ENCODE assay signal across 16 mouse cellular contexts in the genomic region with DNA sequence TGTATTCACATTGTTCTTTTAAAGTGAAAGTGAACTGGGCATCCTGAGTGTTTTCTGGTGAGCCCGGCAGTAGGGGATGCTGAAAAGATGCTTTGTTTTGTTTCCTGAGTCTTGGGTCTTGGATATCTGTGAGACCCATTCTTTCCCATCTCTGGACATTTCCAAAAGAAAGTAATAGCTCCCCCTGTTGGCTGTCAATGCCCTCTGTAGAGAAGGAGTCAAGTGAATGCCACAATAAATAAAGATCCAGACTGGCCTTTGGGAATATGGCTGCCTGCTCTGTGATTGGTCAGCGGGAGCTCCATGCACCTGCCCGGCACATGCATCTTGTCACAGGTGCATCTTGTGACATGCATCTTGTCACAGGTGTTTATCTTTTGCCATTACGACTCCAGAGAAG.
A peak's percentile ranks its signal among the peaks of the same experiment; 100 is the strongest.
DNase-seq lines count a peak whose midpoint lies in the region; ATAC-seq and TF ChIP-seq lines count a peak whose summit lies in the region.
"Had no signal": no experiment of that assay in that cellular context is flagged by ENCODE, and none has a peak within 500 bp of the region (broad histone marks: within the 10 kb centered on the region; RNA-seq: fewer than 3 reads in every experiment).

No protein-coding gene starts in this region.

- H3K27ac ChIP-seq in gastrocnemius, adult 2 months = no peak overlapping the region
- no peak overlapping the region for H3K27ac ChIP-seq in left cerebral cortex, adult 2 months
- no peak overlapping the region for H3K27ac ChIP-seq in MEL (ENCODE audit: control insufficient read depth, low read depth, low read length)
- H3K27ac ChIP-seq: forebrain, embryonic 15.5 days; intestine, embryonic 15.5 days; midbrain, embryonic 15.5 days had no signal

- TF ChIP-seq RAD21 in MEL (IDR thresholded peaks at IDR 0.05; ENCODE audit: low read depth, low read length) = peak; percentile 26

- no peaks in the 10 kb centered on the region for H3K9me3 ChIP-seq in MEL (replicated peaks; ENCODE audit: insufficient read depth, low read length)
- H3K9me3 ChIP-seq: intestine, embryonic 15.5 days; midbrain, embryonic 15.5 days had no signal

- H3K4me3 ChIP-seq in gastrocnemius, adult 2 months = no peak overlapping the region
- H3K4me3 ChIP-seq in left cerebral cortex, adult 2 months = no peak overlapping the region
- H3K4me3 ChIP-seq in MEL (ENCODE audit: control insufficient read depth in 1 of 2, insufficient read depth in 1 of 2, low read depth in 2 of 2, low read length in 2 of 2) = no peak overlapping the region
- H3K4me3 ChIP-seq: forebrain, embryonic 15.5 days; intestine, embryonic 15.5 days; midbrain, embryonic 15.5 days had no signal

- peak; percentile 9; the same call in 1 of the 2 replicates for TF ChIP-seq CTCF in gastrocnemius, adult 2 months (IDR thresholded peaks at IDR 0.05)
- TF ChIP-seq CTCF in left cerebral cortex, adult 2 months (IDR thresholded peaks at IDR 0.05) = peak; percentile 32
- TF ChIP-seq CTCF in MEL (IDR thresholded peaks at IDR 0.05 in 2 of 3, conservative IDR thresholded peaks at IDR 0.05 in 1 of 3; ENCODE audit: control insufficient read depth in 1 of 3, insufficient read depth in 1 of 3, low read depth in 2 of 3, low read length in 3 of 3, poor library complexity in 1 of 3, severe bottlenecking in 1 of 3) = peak in 2 of 3 experiments; percentile 15 to 46; a peak in 3 of 6 replicates

- no peaks in the 10 kb centered on the region for H3K4me1 ChIP-seq in MEL (ENCODE audit: control insufficient read depth in 1 of 2, insufficient read depth in 2 of 2, low read length in 2 of 2)
- H3K4me1 ChIP-seq: forebrain, embryonic 15.5 days; intestine, embryonic 15.5 days; midbrain, embryonic 15.5 days had no signal

- no peak for TF ChIP-seq POLR2A in MEL (IDR thresholded peaks at IDR 0.05; ENCODE audit: control insufficient read depth in 1 of 2, insufficient read depth in 1 of 2, low read depth in 1 of 2, low read length in 2 of 2, poor library complexity in 1 of 2)

- no peaks in the 10 kb centered on the region for H3K27me3 ChIP-seq in MEL (ENCODE audit: control insufficient read depth in 1 of 2, insufficient read depth in 2 of 2, low read length in 2 of 2)
- H3K27me3 ChIP-seq: forebrain, embryonic 15.5 days; intestine, embryonic 15.5 days; midbrain, embryonic 15.5 days had no signal

- peak; percentile 10 for DNase-seq in adrenal gland, postnatal 10 days
- DNase-seq in adrenal gland, adult 2 months = no peak
- DNase-seq in gastrocnemius, adult 2 months = no peak
- no peak for DNase-seq in gastrocnemius, postnatal 36 days
- no peak for DNase-seq in left cerebral cortex, adult 2 months (ENCODE audit: extremely low spot score in 1 of 2, low spot score in 2 of 2)
- DNase-seq in left cerebral cortex, postnatal 25 days (ENCODE audit: low spot score in 2 of 2) = no peak
- DNase-seq in MEL (ENCODE audit: low read depth, low spot score) = peak; percentile 9
- DNase-seq: adrenal gland, adult 8-10 months; kidney, postnatal 14 days; layer of hippocampus, adult 9-11 months; lung, embryonic 14.5 days; thymus, adult 18-20 months had no signal

- H3K36me3 ChIP-seq in MEL (ENCODE audit: control insufficient read depth in 1 of 2, insufficient read depth in 2 of 2, low read length in 2 of 2) = no peaks in the 10 kb centered on the region
- H3K36me3 ChIP-seq: forebrain, embryonic 15.5 days; intestine, embryonic 15.5 days; midbrain, embryonic 15.5 days had no signal

- TF ChIP-seq EP300 in MEL (IDR thresholded peaks at IDR 0.05; ENCODE audit: low read depth in 1 of 2, low read length in 2 of 2) = no peak

- no peak for ATAC-seq in activated CD4-positive, CD25-positive, alpha-beta regulatory T cell, adult 4 months
- ATAC-seq: forebrain, embryonic 15.5 days; intestine, embryonic 15.5 days; midbrain, embryonic 15.5 days had no signal

- H3K9ac ChIP-seq in MEL (ENCODE audit: control insufficient read depth, low read depth, low read length, poor library complexity, severe bottlenecking) = no peak overlapping the region
- H3K9ac ChIP-seq: forebrain, embryonic 15.5 days; intestine, embryonic 15.5 days; lung, embryonic 14.5 days; midbrain, embryonic 15.5 days had no signal

- intact Hi-C loops in gastrocnemius, adult 2 months (cut with DNase I) = no loop called here
- intact Hi-C loops in gastrocnemius, postnatal 36 days (cut with DNase I) = loop anchor here (5.0 kb wide), 1 partner anchor 178 kb away; no protein-coding TSS in a partner anchor
- intact Hi-C loops in left cerebral cortex, adult 2 months (cut with DNase I) = loop anchor here (10.0 kb wide), 1 partner anchor 136 kb away; no protein-coding TSS in a partner anchor
- intact Hi-C loops in left cerebral cortex, postnatal 25 days (cut with DNase I) = no loop called here

- H3K79me2 ChIP-seq in MEL (ENCODE audit: control insufficient read depth, insufficient read depth, low read length, poor library complexity) = no peaks in the 10 kb centered on the region

TF ChIP-seq in MEL, 35 proteins besides CTCF, POLR2A, EP300 and RAD21:
- TF ChIP-seq USF2 (IDR thresholded peaks at IDR 0.05; ENCODE audit: borderline replicate concordance in 1 of 2, insufficient read depth in 1 of 2, low read depth in 1 of 2, low read length in 2 of 2) (no peak), USF1 (IDR thresholded peaks at IDR 0.05; ENCODE audit: low read depth, low read length) (no peak), SMC3 (IDR thresholded peaks at IDR 0.05; ENCODE audit: low read depth, low read length) (peak; percentile 38; the same call in 1 of the 2 replicates)

Comparison
In these comparisons a context has a peak if more than half of its experiments do, and no peak if none do; other contexts are left out.
1. DNase-seq: peak in adrenal gland, postnatal 10 days (single experiment) and MEL (single experiment); none in adrenal gland, adult 2 months (single experiment), gastrocnemius, adult 2 months (single experiment), gastrocnemius, postnatal 36 days (0 of 2), left cerebral cortex, adult 2 months (0 of 2) and left cerebral cortex, postnatal 25 days (0 of 2).
2. intact Hi-C loops: an anchor here in gastrocnemius, postnatal 36 days (5.0 kb wide) and left cerebral cortex, adult 2 months (10.0 kb wide); none called in gastrocnemius, adult 2 months and left cerebral cortex, postnatal 25 days.
3. Peak in every context shown above with its lines, with median percentiles within 50 percentile points of each other: CTCF ChIP-seq.